ENCODE assay signal across 21 mouse cellular contexts in the genomic region with DNA sequence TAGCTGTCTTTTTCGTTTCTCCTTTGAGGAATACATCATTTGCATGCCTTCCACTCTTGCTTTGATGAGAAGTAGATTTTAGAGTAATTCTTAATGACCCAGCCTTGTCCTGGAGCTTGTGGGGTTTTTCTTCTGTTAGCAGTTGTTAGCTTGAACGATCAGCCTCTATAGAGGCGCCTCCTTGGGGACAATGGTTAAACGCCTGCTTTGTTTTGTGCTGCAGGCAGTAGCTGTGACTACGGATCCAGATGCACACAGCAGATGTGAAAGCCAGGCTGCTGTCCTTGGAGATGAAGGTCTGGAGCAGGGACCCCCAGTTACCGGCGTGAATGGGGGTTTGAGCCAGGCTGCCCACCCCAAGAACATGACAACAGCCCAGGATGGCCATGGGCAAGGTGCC. TPM values are rescaled to one million over a fixed set of nuclear protein-coding genes. Genes with fewer than 3 reads are reported as not detected.
DNase-seq lines count a peak whose midpoint lies in the region; ATAC-seq and TF ChIP-seq lines count a peak whose summit lies in the region.
"Had no signal": no experiment of that assay in that cellular context is flagged by ENCODE, and none has a peak within 500 bp of the region (broad histone marks: within the 10 kb centered on the region; RNA-seq: fewer than 3 reads in every experiment).

No protein-coding gene starts in this region.

- TF ChIP-seq CTCF in midbrain, postnatal 0 days (IDR thresholded peaks at IDR 0.05), result no peak

- H3K4me2 ChIP-seq in hindbrain, embryonic 13.5 days, result no peak overlapping the region
- H3K4me2 ChIP-seq in midbrain, embryonic 12.5 days (replicated peaks), result no peak overlapping the region
- no peak overlapping the region for H3K4me2 ChIP-seq in midbrain, embryonic 16.5 days (ENCODE audit: low read length)
- no peak overlapping the region for H3K4me2 ChIP-seq in forebrain, embryonic 13.5 days
- no peak overlapping the region for H3K4me2 ChIP-seq in midbrain, postnatal 0 days (ENCODE audit: low read depth, low read length, poor library complexity, severe bottlenecking)
- H3K4me2 ChIP-seq: liver, embryonic 15.5 days had no signal

- H3K27me3 ChIP-seq in hindbrain, embryonic 10.5 days (ENCODE audit: insufficient read depth, poor library complexity, severe bottlenecking), result no peaks in the 10 kb centered on the region
- H3K27me3 ChIP-seq in hindbrain, embryonic 13.5 days, result no peaks in the 10 kb centered on the region
- H3K27me3 ChIP-seq in midbrain, embryonic 12.5 days, result no peaks in the 10 kb centered on the region
- H3K27me3 ChIP-seq in midbrain, embryonic 16.5 days (ENCODE audit: control insufficient read depth, insufficient read depth, low read depth, low read length), result no peaks in the 10 kb centered on the region
- H3K27me3 ChIP-seq in forebrain, embryonic 13.5 days, result no peaks in the 10 kb centered on the region
- no peaks in the 10 kb centered on the region for H3K27me3 ChIP-seq in midbrain, postnatal 0 days (ENCODE audit: insufficient read depth, low read length)
- H3K27me3 ChIP-seq: liver, embryonic 15.5 days had no signal

- H3K9me3 ChIP-seq in hindbrain, embryonic 10.5 days, result no peaks in the 10 kb centered on the region
- no peaks in the 10 kb centered on the region for H3K9me3 ChIP-seq in hindbrain, embryonic 13.5 days
- H3K9me3 ChIP-seq in midbrain, embryonic 12.5 days, result no peaks in the 10 kb centered on the region
- H3K9me3 ChIP-seq in midbrain, embryonic 16.5 days (replicated peaks; ENCODE audit: control insufficient read depth, low read length, poor library complexity, severe bottlenecking), result no peaks in the 10 kb centered on the region
- no peaks in the 10 kb centered on the region for H3K9me3 ChIP-seq in forebrain, embryonic 13.5 days (replicated peaks)
- no peaks in the 10 kb centered on the region for H3K9me3 ChIP-seq in midbrain, postnatal 0 days (ENCODE audit: low read length)
- H3K9me3 ChIP-seq: heart, embryonic 10.5 days; limb, embryonic 10.5 days; liver, embryonic 15.5 days had no signal

- DNase-seq in hindbrain, embryonic 10.5 days (ENCODE audit: low spot score), result no peak
- DNase-seq in midbrain, postnatal 0 days (ENCODE audit: low spot score), result peak; percentile 47
- no peak for DNase-seq in right cerebral cortex, postnatal 4 days
- DNase-seq: adrenal gland, adult 8-10 months; B cell, adult 2 months; cerebellum, adult 9-10 months; heart, postnatal 4 days; kidney, adult 2 months; liver; thymus, adult 2 months; thymus, postnatal 4 days had no signal

- H3K4me1 ChIP-seq in hindbrain, embryonic 10.5 days (replicated peaks), result peaks cover 75% of the 10 kb centered on the region
- H3K4me1 ChIP-seq in hindbrain, embryonic 13.5 days (replicated peaks), result peaks cover 83% of the 10 kb centered on the region
- peaks cover 73% of the 10 kb centered on the region for H3K4me1 ChIP-seq in midbrain, embryonic 12.5 days
- H3K4me1 ChIP-seq in midbrain, embryonic 16.5 days (ENCODE audit: control insufficient read depth, insufficient read depth, low read length), result peaks cover 13% of the 10 kb centered on the region
- H3K4me1 ChIP-seq in forebrain, embryonic 13.5 days, result peaks cover 84% of the 10 kb centered on the region
- no peaks in the 10 kb centered on the region for H3K4me1 ChIP-seq in midbrain, postnatal 0 days (ENCODE audit: insufficient read depth, low read length)

- H3K27ac ChIP-seq in hindbrain, embryonic 10.5 days, result peak overlapping the region; percentile 73
- no peak overlapping the region for H3K27ac ChIP-seq in hindbrain, embryonic 13.5 days
- H3K27ac ChIP-seq in midbrain, embryonic 12.5 days (replicated peaks), result peak overlapping the region; percentile 1; the same call in 1 of the 2 replicates
- H3K27ac ChIP-seq in midbrain, embryonic 16.5 days (ENCODE audit: low read length), result no peak overlapping the region
- peak overlapping the region; percentile 77 for H3K27ac ChIP-seq in forebrain, embryonic 13.5 days
- no peak overlapping the region for H3K27ac ChIP-seq in midbrain, postnatal 0 days (ENCODE audit: low read depth, low read length)
- H3K27ac ChIP-seq: kidney, postnatal 0 days; limb, embryonic 10.5 days; liver, embryonic 15.5 days; macrophage; stomach, postnatal 0 days had no signal

- no peak overlapping the region for H3K9ac ChIP-seq in hindbrain, embryonic 13.5 days
- H3K9ac ChIP-seq in midbrain, embryonic 12.5 days (replicated peaks), result no peak overlapping the region
- H3K9ac ChIP-seq in midbrain, embryonic 16.5 days (ENCODE audit: low read depth, low read length), result no peak overlapping the region
- H3K9ac ChIP-seq in forebrain, embryonic 13.5 days, result no peak overlapping the region
- 0 out of 2 replicates have a peak overlapping the region, but pooled peaks have one; percentile 10 for H3K9ac ChIP-seq in midbrain, postnatal 0 days (replicated peaks; ENCODE audit: low read length, poor library complexity, severe bottlenecking)
- H3K9ac ChIP-seq: liver, embryonic 15.5 days had no signal

- 34% methylated on average over 7 of the region's 7 CpGs for WGBS in hindbrain, embryonic 10.5 days
- WGBS in hindbrain, embryonic 13.5 days, result 24% methylated on average over 7 of the region's 7 CpGs
- WGBS in midbrain, embryonic 12.5 days, result 33% methylated on average over 7 of the region's 7 CpGs
- WGBS in midbrain, embryonic 16.5 days, result 27% methylated on average over 7 of the region's 7 CpGs
- WGBS in forebrain, embryonic 13.5 days, result 20% methylated on average over 7 of the region's 7 CpGs
- 43% methylated on average over 7 of the region's 7 CpGs for WGBS in midbrain, postnatal 0 days

- no peak overlapping the region for H3K4me3 ChIP-seq in hindbrain, embryonic 10.5 days
- no peak overlapping the region for H3K4me3 ChIP-seq in hindbrain, embryonic 13.5 days
- H3K4me3 ChIP-seq in midbrain, embryonic 12.5 days, result no peak overlapping the region
- no peak overlapping the region for H3K4me3 ChIP-seq in midbrain, embryonic 16.5 days (ENCODE audit: low read depth, low read length)
- H3K4me3 ChIP-seq in forebrain, embryonic 13.5 days, result no peak overlapping the region
- H3K4me3 ChIP-seq in midbrain, postnatal 0 days (ENCODE audit: low read depth, low read length), result no peak overlapping the region
- H3K4me3 ChIP-seq: heart, embryonic 10.5 days; limb, embryonic 10.5 days; liver, embryonic 15.5 days had no signal

- peaks cover 33% of the 10 kb centered on the region for H3K36me3 ChIP-seq in hindbrain, embryonic 10.5 days
- H3K36me3 ChIP-seq in hindbrain, embryonic 13.5 days, result no peaks in the 10 kb centered on the region
- peaks cover 18% of the 10 kb centered on the region for H3K36me3 ChIP-seq in midbrain, embryonic 12.5 days
- no peaks in the 10 kb centered on the region for H3K36me3 ChIP-seq in midbrain, embryonic 16.5 days (ENCODE audit: control insufficient read depth, insufficient read depth, low read length)
- H3K36me3 ChIP-seq in forebrain, embryonic 13.5 days (ENCODE audit: poor library complexity, severe bottlenecking), result peaks cover 20% of the 10 kb centered on the region
- 0 out of 2 replicates have a peak, but pooled peaks cover 4% of the 10 kb centered on the region for H3K36me3 ChIP-seq in midbrain, postnatal 0 days (ENCODE audit: insufficient read depth, low read length)

- ATAC-seq in hindbrain, embryonic 13.5 days (ENCODE audit: low FRiP score), result no peak
- no peak for ATAC-seq in midbrain, embryonic 12.5 days (ENCODE audit: low FRiP score, low read depth)
- no peak for ATAC-seq in midbrain, embryonic 16.5 days
- ATAC-seq in forebrain, embryonic 13.5 days, result no peak
- no peak for ATAC-seq in midbrain, postnatal 0 days (ENCODE audit: low FRiP score)

RNA-seq across cellular contexts. Expression of gene Spata13, which starts 56.8 kb away (rescaled TPM):
- 56.7 and 66.0 TPM in 2 replicates for polyA plus RNA-seq in hindbrain, embryonic 10.5 days (2016; fragmentation: Nextera tagmentation; extraction: Ambion mirVana)
- polyA plus RNA-seq in hindbrain, embryonic 13.5 days (2015; fragmentation: Nextera tagmentation; extraction: Ambion mirVana), result 34.8 and 37.0 TPM in 2 replicates
- 79.6 and 84.9 TPM in 2 replicates for polyA plus RNA-seq in midbrain, embryonic 12.5 days (2016; fragmentation: Nextera tagmentation; extraction: Ambion mirVana)
- polyA plus RNA-seq in midbrain, embryonic 16.5 days (2015; fragmentation: Nextera tagmentation; extraction: Ambion mirVana), result 18.4 and 24.0 TPM in 2 replicates
- polyA plus RNA-seq in forebrain, embryonic 13.5 days (2015; fragmentation: Nextera tagmentation; extraction: Ambion mirVana), result 81.7 and 83.0 TPM in 2 replicates
- 28.0 and 33.0 TPM in 2 replicates for total RNA-seq in midbrain, postnatal 0 days (2014; rRNA removed)
- 9.0 and 12.4 TPM in 2 replicates for polyA plus RNA-seq in midbrain, postnatal 0 days (2015; fragmentation: Nextera tagmentation; extraction: Ambion mirVana)

Comparison
In these comparisons a context has a peak if more than half of its experiments do, and no peak if none do; other contexts are left out.
1. H3K27ac ChIP-seq: peak in hindbrain, embryonic 10.5 days (single experiment), midbrain, embryonic 12.5 days (single experiment) and forebrain, embryonic 13.5 days (single experiment); none in hindbrain, embryonic 13.5 days (single experiment), midbrain, embryonic 16.5 days (single experiment) and midbrain, postnatal 0 days (single experiment).